Mouse (Mus musculus) liver, postnatal 0 days (tissue): ENCODE measurements around the gene Gdf15.

Source experiments
- CTCF ChIP-seq: sonication (generic); IDR thresholded peaks from 2 replicates; pipeline ENCODE4 v1.5.1; 2016; ENCODE audit warnings: antibody characterized with exemption, low read depth
- EP300 ChIP-seq: IDR thresholded peaks from 2 replicates; pipeline ENCODE4 v1.6.1; 2016; ENCODE audit warnings: antibody characterized with exemption, low read depth, mild to moderate bottlenecking

DNA sequence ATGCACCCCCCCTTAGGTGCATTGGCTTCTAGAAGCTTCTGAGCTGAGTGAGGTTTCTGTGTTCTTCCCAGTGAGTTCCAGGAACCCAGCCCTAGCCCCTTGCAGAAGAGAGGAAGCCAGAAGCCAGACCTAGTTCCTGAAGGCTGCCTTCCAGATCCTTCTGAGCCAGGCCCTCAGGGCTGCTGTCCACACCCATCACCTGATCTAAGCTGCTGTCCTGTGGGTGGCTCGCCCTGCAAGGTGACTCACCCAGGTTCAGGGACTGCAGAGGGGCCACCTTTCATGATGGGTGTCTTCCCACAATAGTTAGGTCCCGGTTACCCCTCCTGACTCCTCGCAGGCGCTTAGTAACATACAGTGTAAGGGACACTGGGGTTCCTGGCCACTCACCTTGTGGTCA is 47.1 kb upstream of the Gdf15 start:
- TF ChIP-seq CTCF, result no peak
- TF ChIP-seq EP300, result no peak
